Comparison of ENCODE assay signal across 9 mouse cellular contexts in genomic region chr5:107789492-107789891, GRCm38 (mm10). TPM values are rescaled to one million over a fixed set of nuclear protein-coding genes. Genes with fewer than 3 reads are reported as not detected.
DNase-seq lines count a peak whose midpoint lies in the region; ATAC-seq and TF ChIP-seq lines count a peak whose summit lies in the region.
"Had no signal": no experiment of that assay in that cellular context is flagged by ENCODE, and none has a peak within 500 bp of the region (broad histone marks: within the 10 kb centered on the region; RNA-seq: fewer than 3 reads in every experiment).

No protein-coding gene starts in this region.

- no peak for ATAC-seq in liver, embryonic 14.5 days (ENCODE audit: insufficient read depth)

- no peak for TF ChIP-seq POLR2A in cerebellum, adult 2 months (IDR thresholded peaks at IDR 0.05; ENCODE audit: borderline replicate concordance, insufficient read depth, low read length)
- no peak for TF ChIP-seq POLR2A in ES-Bruce4 (IDR thresholded peaks at IDR 0.05; ENCODE audit: insufficient read depth, low read length)

- no peak overlapping the region for H3K27ac ChIP-seq in cerebellum, adult 2 months (ENCODE audit: insufficient read depth, low read length)
- no peak overlapping the region for H3K27ac ChIP-seq in layer of hippocampus, adult 2 months
- no peak overlapping the region for H3K27ac ChIP-seq in ES-Bruce4 (ENCODE audit: insufficient read depth, low read length)
- no peak overlapping the region for H3K27ac ChIP-seq in liver, embryonic 14.5 days

- no peak overlapping the region for H3K9ac ChIP-seq in ES-Bruce4 (ENCODE audit: low read depth, poor library complexity, severe bottlenecking)
- no peak overlapping the region for H3K9ac ChIP-seq in liver, embryonic 14.5 days (replicated peaks)

- H3K36me3 ChIP-seq in ES-Bruce4 (ENCODE audit: control insufficient read depth, insufficient read depth, low read length, poor library complexity, severe bottlenecking) = no peaks in the 10 kb centered on the region; the same call in none of the 2 replicates
- H3K36me3 ChIP-seq in liver, embryonic 14.5 days (replicated peaks; ENCODE audit: control insufficient read depth, insufficient read depth, low read depth) = peaks cover 46% of the 10 kb centered on the region

- no peak for DNase-seq in cerebellum, adult 2 months
- DNase-seq in cerebellum, adult 11-12 months = no peak
- peak in 1 of 2 experiments; percentile 13 for DNase-seq in layer of hippocampus, adult 2 months (ENCODE audit: low spot score in 2 of 2)
- DNase-seq in layer of hippocampus, postnatal 36 days = no peak
- no peak for DNase-seq in liver, embryonic 14.5 days (ENCODE audit: low read depth in 3 of 3, low spot score in 3 of 3)
- DNase-seq in layer of hippocampus, adult 9-10 months (ENCODE audit: low spot score) = no peak
- DNase-seq in spleen, postnatal 14 days (ENCODE audit: low spot score in 2 of 2) = no peak
- DNase-seq: layer of hippocampus, adult 9-11 months had no signal

- no peak overlapping the region for H3K4me2 ChIP-seq in liver, embryonic 14.5 days (ENCODE audit: low read depth)

- no peak for TF ChIP-seq EP300 in ES-Bruce4 (IDR thresholded peaks at IDR 0.05; ENCODE audit: insufficient read depth, low read depth, low read length)
- TF ChIP-seq EP300 in liver, embryonic 14.5 days (IDR thresholded peaks at IDR 0.05; ENCODE audit: low read depth) = no peak

- WGBS in cerebellum, adult 2 months = 71% methylated on average over 5 of the region's 5 CpGs
- 68% methylated on average over 5 of the region's 5 CpGs for WGBS in liver, embryonic 14.5 days (ENCODE audit: insufficient replicate concordance)

- TF ChIP-seq CTCF in cerebellum, adult 2 months (IDR thresholded peaks at IDR 0.05; ENCODE audit: borderline replicate concordance, insufficient read depth, low read depth, low read length) = peak; percentile 52; the same call in 1 of the 2 replicates
- peak; percentile 70 for TF ChIP-seq CTCF in layer of hippocampus, adult 2 months (conservative IDR thresholded peaks at IDR 0.05)
- peak; percentile 48 for TF ChIP-seq CTCF in ES-Bruce4 (IDR thresholded peaks at IDR 0.05; ENCODE audit: low read depth, low read length)
- TF ChIP-seq CTCF in liver, embryonic 14.5 days (IDR thresholded peaks at IDR 0.05; ENCODE audit: low read depth) = peak; percentile 54

- no peaks in the 10 kb centered on the region for H3K27me3 ChIP-seq in cerebellum, adult 2 months (ENCODE audit: control insufficient read depth, insufficient read depth, low read length)
- H3K27me3 ChIP-seq in ES-Bruce4 (ENCODE audit: control insufficient read depth, insufficient read depth, low read length, poor library complexity, severe bottlenecking) = no peaks in the 10 kb centered on the region
- no peaks in the 10 kb centered on the region for H3K27me3 ChIP-seq in liver, embryonic 14.5 days (ENCODE audit: control insufficient read depth, insufficient read depth, low read length)

- H3K9me3 ChIP-seq in ES-Bruce4 (replicated peaks; ENCODE audit: control insufficient read depth, insufficient read depth, low read length, poor library complexity, severe bottlenecking) = no peaks in the 10 kb centered on the region
- H3K9me3 ChIP-seq in liver, embryonic 14.5 days (ENCODE audit: control insufficient read depth, low read length) = no peaks in the 10 kb centered on the region

- H3K4me1 ChIP-seq in cerebellum, adult 2 months (ENCODE audit: control insufficient read depth, insufficient read depth, low read length) = no peaks in the 10 kb centered on the region
- no peaks in the 10 kb centered on the region for H3K4me1 ChIP-seq in ES-Bruce4 (ENCODE audit: control insufficient read depth, insufficient read depth, low read length)
- H3K4me1 ChIP-seq in liver, embryonic 14.5 days (replicated peaks; ENCODE audit: control insufficient read depth in 2 of 2, insufficient read depth in 2 of 2, low read length in 1 of 2) = no peaks in the 10 kb centered on the region

- no peak overlapping the region for H3K4me3 ChIP-seq in cerebellum, adult 2 months (replicated peaks; ENCODE audit: insufficient read depth, low read depth, low read length)
- H3K4me3 ChIP-seq in layer of hippocampus, adult 2 months = no peak overlapping the region
- H3K4me3 ChIP-seq in ES-Bruce4 (ENCODE audit: low read depth, low read length) = no peak overlapping the region
- no peak overlapping the region for H3K4me3 ChIP-seq in liver, embryonic 14.5 days (ENCODE audit: insufficient read depth in 1 of 2, low read depth in 2 of 2, low read length in 2 of 2)

RNA-seq across cellular contexts. Expression of gene Ube2d2b, which starts 40.4 kb away (rescaled TPM):
- polyA plus RNA-seq in cerebellum, adult 2 months (2012; rRNA removed) = not detected in 2 replicates
- not detected for total RNA-seq in layer of hippocampus, adult 2 months (2021)
- total RNA-seq in layer of hippocampus, postnatal 36 days (2021) = not detected
- not detected in 2 replicates for polyA plus RNA-seq in ES-Bruce4 (2011; ENCODE audit: insufficient read depth, insufficient read length, low read depth, missing spikeins)
- not detected in 2 replicates for polyA plus RNA-seq in liver, embryonic 14.5 days (2012; rRNA removed)
- polyA plus RNA-seq in liver, embryonic 14.5 days (2014; fragmentation: Nextera tagmentation; extraction: Ambion mirVana) = 0.05 and 0.14 TPM in 2 replicates
